Mouse (Mus musculus) C2C12 (cell line): ENCODE data around the gene Ints6l. TPM values are rescaled to one million over a fixed set of nuclear protein-coding genes. Genes with fewer than 3 reads are reported as not detected.
A peak's percentile ranks its signal among the peaks of the same experiment; 100 is the strongest.
"Not testable (repeated sequence)": the region's sequence is repeated elsewhere in the genome, so short reads cannot be mapped to it uniquely, and the experiment has no call there.

Source experiments
- H3K27me3 ChIP-seq: one replicate; pipeline ENCODE4 v1.6.1; 2011; ENCODE audit not compliant: control insufficient read depth, insufficient read depth, insufficient read length
- H3K36me3 ChIP-seq: one replicate; pipeline ENCODE4 v1.6.1; 2011; ENCODE audit not compliant: control insufficient read depth, insufficient read depth
- H3K4me3 ChIP-seq: one replicate; pipeline ENCODE4 v1.5.1; 2011; ENCODE audit warnings: mild to moderate bottlenecking, control low read depth; ENCODE audit not compliant: poor library complexity, insufficient read depth, severe bottlenecking
- H3K79me2 ChIP-seq: one replicate; pipeline ENCODE4 v1.6.1; 2011; ENCODE audit not compliant: control insufficient read depth, insufficient read depth
- H3K79me3 ChIP-seq: one replicate; pipeline ENCODE4 v1.6.1; 2011; ENCODE audit warnings: low read depth, control low read depth
- H3ac ChIP-seq: one replicate; pipeline ENCODE3; 2011; ENCODE audit warnings: low read depth; ENCODE audit not compliant: control insufficient read depth, insufficient read length
- CEBPB ChIP-seq: IDR thresholded peaks from one replicate; pipeline ENCODE4 v1.6.1; 2011; ENCODE audit warnings: low read depth, mild to moderate bottlenecking, control low read depth, moderate library complexity
- CTCF ChIP-seq: IDR thresholded peaks from one replicate; pipeline ENCODE4 v1.5.1; 2011; ENCODE audit not compliant: control insufficient read depth, insufficient read depth, insufficient read length
- FOSL1 ChIP-seq: IDR thresholded peaks from one replicate; pipeline ENCODE4 v1.8.0; 2011; ENCODE audit warnings: mild to moderate bottlenecking, low read length; ENCODE audit not compliant: poor library complexity, insufficient read depth, severe bottlenecking
- MAX ChIP-seq: IDR thresholded peaks from one replicate; pipeline ENCODE4 v1.6.1; 2011; ENCODE audit warnings: mild to moderate bottlenecking, control low read depth
- MYOD1 ChIP-seq: IDR thresholded peaks from one replicate; pipeline ENCODE4 v1.6.1; 2011; ENCODE audit warnings: low read depth; ENCODE audit not compliant: control insufficient read depth, insufficient read length
- MYOG ChIP-seq: IDR thresholded peaks from one replicate; pipeline ENCODE4 v1.6.1; 2011; ENCODE audit not compliant: control insufficient read depth, insufficient read length; ENCODE audit errors: extremely low read depth
- USF1 ChIP-seq: IDR thresholded peaks from one replicate; pipeline ENCODE4 v1.6.1; 2011; ENCODE audit warnings: low read depth, mild to moderate bottlenecking, control low read depth, moderate library complexity
- polyA plus RNA-seq: library from polyadenylated mRNA; unstranded; fragments of >200 nt; fragmentation: generic; extraction: Trizol; gene quantifications from one replicate; pipeline ENCODE4 v1.2.1, GENCODE M21; 2012; ENCODE audit warnings: missing spikeins

The Ints6l gene
- polyA plus RNA-seq, 1 experiment = 1.2 TPM

- TF ChIP-seq CTCF = no peak
- no peak for TF ChIP-seq MAX
- no peak for TF ChIP-seq MYOG
- H3K27me3 ChIP-seq = no peaks in the 10 kb centered on the region
- H3ac ChIP-seq = no peak overlapping the region
- no peaks in the 10 kb centered on the region for H3K36me3 ChIP-seq
- no peak overlapping the region for H3K4me3 ChIP-seq
- H3K79me3 ChIP-seq = no peaks in the 10 kb centered on the region
- no peaks in the 10 kb centered on the region for H3K79me2 ChIP-seq
These were observed 27.2 kb downstream of the Ints6l start for GRCm38 (mm10) chrX:56481906-56482305.

GRCm38 (mm10) chrX:56489758-56490157 is 35.1 kb downstream of the Ints6l start:
- Histone ChIP-seq H3ac (no peak overlapping the region), H3K4me3 (no peak overlapping the region), H3K27me3 (no peaks in the 10 kb centered on the region), H3K79me3 (no peaks in the 10 kb centered on the region), H3K79me2 (no peaks in the 10 kb centered on the region), H3K36me3 (no peaks in the 10 kb centered on the region)
- TF ChIP-seq CTCF (peak; percentile 3), CEBPB (no peak)

- no peak for TF ChIP-seq MYOD1
- no peak for TF ChIP-seq USF1
- TF ChIP-seq MYOG = no peak
- TF ChIP-seq CTCF = no peak
- no peak for TF ChIP-seq FOSL1
- no peak for TF ChIP-seq MAX
- no peak for TF ChIP-seq CEBPB
- Histone ChIP-seq H3K36me3 (no peaks in the 10 kb centered on the region), H3K27me3 (no peaks in the 10 kb centered on the region), H3ac (no peak overlapping the region), H3K79me3 (no peaks in the 10 kb centered on the region), H3K4me3 (no peak overlapping the region), H3K79me2 (no peaks in the 10 kb centered on the region)
These were observed 42.6 kb downstream of the Ints6l start for GRCm38 (mm10) chrX:56497241-56497640.

GRCm38 (mm10) chrX:56524442-56524841 is 69.8 kb downstream of the Ints6l start, which contains the start of gene Gm10477:
TSS of gene Gm10477 (plus strand) at chrX:56524742.
- H3K27me3 ChIP-seq, H3ac ChIP-seq, H3K36me3 ChIP-seq, H3K79me3 ChIP-seq, H3K79me2 ChIP-seq, H3K4me3 ChIP-seq: not testable (repeated sequence)

- no peaks in the 10 kb centered on the region for H3K79me2 ChIP-seq
- H3K36me3 ChIP-seq = no peaks in the 10 kb centered on the region
- no peak overlapping the region for H3ac ChIP-seq
- no peaks in the 10 kb centered on the region for H3K79me3 ChIP-seq
- no peak overlapping the region for H3K4me3 ChIP-seq
- peak; percentile 44 for TF ChIP-seq CTCF
- TF ChIP-seq MYOG = no peak
- TF ChIP-seq FOSL1 = no peak
- TF ChIP-seq MYOD1 = no peak
- TF ChIP-seq CEBPB = no peak
- no peaks in the 10 kb centered on the region for H3K27me3 ChIP-seq
These were observed 76.6 kb downstream of the Ints6l start for GRCm38 (mm10) chrX:56531266-56531665.

- H3K36me3 ChIP-seq = no peaks in the 10 kb centered on the region
- no peaks in the 10 kb centered on the region for H3K79me2 ChIP-seq
- H3ac ChIP-seq = no peak overlapping the region
- H3K4me3 ChIP-seq = no peak overlapping the region
- TF ChIP-seq FOSL1 (no peak), CTCF (peak; percentile 3)
- H3K27me3 ChIP-seq = no peaks in the 10 kb centered on the region
- H3K79me3 ChIP-seq = no peaks in the 10 kb centered on the region
These were observed 82.5 kb downstream of the Ints6l start for GRCm38 (mm10) chrX:56537162-56537561.

- H3K4me3 ChIP-seq = no peak within 1 kb of the TSS
- no peak within 1 kb of the TSS for H3ac ChIP-seq
- TF ChIP-seq MYOG = no peak
- TF ChIP-seq FOSL1 = no peak
- TF ChIP-seq USF1 = no peak
- no peak for TF ChIP-seq MYOD1
- no peak for TF ChIP-seq MAX
- TF ChIP-seq CTCF = no peak
- TF ChIP-seq CEBPB = no peak
- H3K36me3 ChIP-seq = no peaks in the 10 kb centered on the region
- H3K79me2 ChIP-seq = no peaks in the 10 kb centered on the region
- H3K27me3 ChIP-seq = no peaks in the 10 kb centered on the region
- H3K79me3 ChIP-seq = no peaks in the 10 kb centered on the region
These were observed 94.8 kb downstream of the Ints6l start, which contains the start of gene Gm648 for GRCm38 (mm10) chrX:56549506-56549905. TSS of gene Gm648 (minus strand) at chrX:56549606.
